Mouse (Mus musculus): Measurements from ENCODE around the gene Hcn1. TPM values are rescaled to one million over a fixed set of nuclear protein-coding genes. Genes with fewer than 3 reads are reported as not detected.

Hcn1 gene
- polyA plus RNA-seq, 1 experiment from 2014 or later: 0.67 TPM

GRCm38 (mm10) chr13:117947704-117948376, 345.7 kb downstream of the Hcn1 start:
- H3K4me3 ChIP-seq (replicated peaks; ENCODE audit: low read length): no peak overlapping the region
- no peak overlapping the region for H3K4me2 ChIP-seq (ENCODE audit: low read length)
- H3K27ac ChIP-seq (ENCODE audit: low read length): no peak overlapping the region
- no peak for ATAC-seq
- H3K4me1 ChIP-seq (replicated peaks; ENCODE audit: control insufficient read depth, insufficient read depth, low read length): no peaks in the 10 kb centered on the region
- H3K36me3 ChIP-seq (ENCODE audit: control insufficient read depth, insufficient read depth): no peaks in the 10 kb centered on the region
- 44% methylated on average over 1 of the region's 1 CpGs for WGBS
- H3K9ac ChIP-seq (replicated peaks; ENCODE audit: low read depth, low read length): no peak overlapping the region
- H3K27me3 ChIP-seq (replicated peaks; ENCODE audit: control insufficient read depth, insufficient read depth, low read length): no peaks in the 10 kb centered on the region
- no peaks in the 10 kb centered on the region for H3K9me3 ChIP-seq (ENCODE audit: control insufficient read depth, low read length)

GRCm38 (mm10) chr13:117958496-117959421, 356.6 kb downstream of the Hcn1 start:
- H3K27ac ChIP-seq (ENCODE audit: low read length): no peak overlapping the region
- H3K9me3 ChIP-seq (ENCODE audit: control insufficient read depth, low read length): no peaks in the 10 kb centered on the region
- H3K4me3 ChIP-seq (replicated peaks; ENCODE audit: low read length): no peak overlapping the region
- H3K36me3 ChIP-seq (ENCODE audit: control insufficient read depth, insufficient read depth): no peaks in the 10 kb centered on the region
- no peaks in the 10 kb centered on the region for H3K27me3 ChIP-seq (replicated peaks; ENCODE audit: control insufficient read depth, insufficient read depth, low read length)
- H3K4me1 ChIP-seq (replicated peaks; ENCODE audit: control insufficient read depth, insufficient read depth, low read length): no peaks in the 10 kb centered on the region
- no peak overlapping the region for H3K4me2 ChIP-seq (ENCODE audit: low read length)
- ATAC-seq: peak; percentile 33; the same call in 1 of the 2 replicates
- H3K9ac ChIP-seq (replicated peaks; ENCODE audit: low read depth, low read length): no peak overlapping the region
- 15% methylated on average over 18 of the region's 18 CpGs for WGBS

- no peak for ATAC-seq
- Histone ChIP-seq H3K4me1 (replicated peaks; ENCODE audit: control insufficient read depth, insufficient read depth, low read length) (no peaks in the 10 kb centered on the region), H3K27ac (ENCODE audit: low read length) (no peak overlapping the region), H3K4me2 (ENCODE audit: low read length) (no peak overlapping the region), H3K9ac (replicated peaks; ENCODE audit: low read depth, low read length) (no peak overlapping the region), H3K4me3 (replicated peaks; ENCODE audit: low read length) (no peak overlapping the region), H3K27me3 (replicated peaks; ENCODE audit: control insufficient read depth, insufficient read depth, low read length) (no peaks in the 10 kb centered on the region), H3K36me3 (ENCODE audit: control insufficient read depth, insufficient read depth) (no peaks in the 10 kb centered on the region), H3K9me3 (ENCODE audit: control insufficient read depth, low read length) (no peaks in the 10 kb centered on the region)
Observed at GRCm38 (mm10) chr13:117964620-117965019, 362.5 kb downstream of the Hcn1 start.

GRCm38 (mm10) chr13:117975382-117975781, 373.3 kb downstream of the Hcn1 start:
- WGBS: 70% methylated on average over 7 of the region's 7 CpGs
- no peaks in the 10 kb centered on the region for H3K36me3 ChIP-seq (ENCODE audit: control insufficient read depth, insufficient read depth)
- H3K9me3 ChIP-seq (ENCODE audit: control insufficient read depth, low read length): no peaks in the 10 kb centered on the region
- H3K4me3 ChIP-seq (replicated peaks; ENCODE audit: low read length): no peak overlapping the region
- no peaks in the 10 kb centered on the region for H3K27me3 ChIP-seq (replicated peaks; ENCODE audit: control insufficient read depth, insufficient read depth, low read length)
- H3K4me2 ChIP-seq (ENCODE audit: low read length): no peak overlapping the region
- ATAC-seq: no peak
- no peak overlapping the region for H3K27ac ChIP-seq (ENCODE audit: low read length)
- H3K9ac ChIP-seq (replicated peaks; ENCODE audit: low read depth, low read length): no peak overlapping the region
- H3K4me1 ChIP-seq (replicated peaks; ENCODE audit: control insufficient read depth, insufficient read depth, low read length): no peaks in the 10 kb centered on the region

GRCm38 (mm10) chr13:117975823-117976222, 373.7 kb downstream of the Hcn1 start:
- Histone ChIP-seq H3K4me1 (replicated peaks; ENCODE audit: control insufficient read depth, insufficient read depth, low read length) (no peaks in the 10 kb centered on the region), H3K9ac (replicated peaks; ENCODE audit: low read depth, low read length) (no peak overlapping the region), H3K9me3 (ENCODE audit: control insufficient read depth, low read length) (no peaks in the 10 kb centered on the region), H3K27ac (ENCODE audit: low read length) (no peak overlapping the region), H3K36me3 (ENCODE audit: control insufficient read depth, insufficient read depth) (no peaks in the 10 kb centered on the region), H3K4me2 (ENCODE audit: low read length) (no peak overlapping the region), H3K4me3 (replicated peaks; ENCODE audit: low read length) (no peak overlapping the region), H3K27me3 (replicated peaks; ENCODE audit: control insufficient read depth, insufficient read depth, low read length) (no peaks in the 10 kb centered on the region)
- WGBS: 73% methylated on average over 10 of the region's 10 CpGs
- no peak for ATAC-seq

- Histone ChIP-seq H3K4me1 (replicated peaks; ENCODE audit: control insufficient read depth, insufficient read depth, low read length) (no peaks in the 10 kb centered on the region), H3K27ac (ENCODE audit: low read length) (no peak overlapping the region), H3K4me2 (ENCODE audit: low read length) (no peak overlapping the region), H3K36me3 (ENCODE audit: control insufficient read depth, insufficient read depth) (no peaks in the 10 kb centered on the region), H3K9ac (replicated peaks; ENCODE audit: low read depth, low read length) (no peak overlapping the region), H3K27me3 (replicated peaks; ENCODE audit: control insufficient read depth, insufficient read depth, low read length) (no peaks in the 10 kb centered on the region), H3K4me3 (replicated peaks; ENCODE audit: low read length) (no peak overlapping the region), H3K9me3 (ENCODE audit: control insufficient read depth, low read length) (no peaks in the 10 kb centered on the region)
- 66% methylated on average over 2 of the region's 2 CpGs for WGBS
- no peak for ATAC-seq
Observed at GRCm38 (mm10) chr13:117984339-117984738, 382.2 kb downstream of the Hcn1 start.

- Histone ChIP-seq H3K36me3 (ENCODE audit: control insufficient read depth, insufficient read depth) (no peaks in the 10 kb centered on the region), H3K4me3 (replicated peaks; ENCODE audit: low read length) (no peak overlapping the region), H3K9ac (replicated peaks; ENCODE audit: low read depth, low read length) (no peak overlapping the region), H3K9me3 (ENCODE audit: control insufficient read depth, low read length) (no peaks in the 10 kb centered on the region), H3K27ac (ENCODE audit: low read length) (no peak overlapping the region), H3K4me1 (replicated peaks; ENCODE audit: control insufficient read depth, insufficient read depth, low read length) (no peaks in the 10 kb centered on the region), H3K4me2 (ENCODE audit: low read length) (no peak overlapping the region), H3K27me3 (replicated peaks; ENCODE audit: control insufficient read depth, insufficient read depth, low read length) (no peaks in the 10 kb centered on the region)
- WGBS: 95% methylated on average over 2 of the region's 2 CpGs
- ATAC-seq: no peak
Observed at GRCm38 (mm10) chr13:117999767-118000488, 397.8 kb downstream of the Hcn1 start.

GRCm38 (mm10) chr13:118000538-118000937, 398.4 kb downstream of the Hcn1 start:
- no peak overlapping the region for H3K9ac ChIP-seq (replicated peaks; ENCODE audit: low read depth, low read length)
- no peaks in the 10 kb centered on the region for H3K9me3 ChIP-seq (ENCODE audit: control insufficient read depth, low read length)
- no peak overlapping the region for H3K4me2 ChIP-seq (ENCODE audit: low read length)
- no peak overlapping the region for H3K27ac ChIP-seq (ENCODE audit: low read length)
- no peak for ATAC-seq
- no peaks in the 10 kb centered on the region for H3K4me1 ChIP-seq (replicated peaks; ENCODE audit: control insufficient read depth, insufficient read depth, low read length)
- H3K27me3 ChIP-seq (replicated peaks; ENCODE audit: control insufficient read depth, insufficient read depth, low read length): no peaks in the 10 kb centered on the region
- no peak overlapping the region for H3K4me3 ChIP-seq (replicated peaks; ENCODE audit: low read length)
- WGBS: 85% methylated on average over 2 of the region's 2 CpGs
- no peaks in the 10 kb centered on the region for H3K36me3 ChIP-seq (ENCODE audit: control insufficient read depth, insufficient read depth)

- Histone ChIP-seq H3K27me3 (replicated peaks; ENCODE audit: control insufficient read depth, insufficient read depth, low read length) (no peaks in the 10 kb centered on the region), H3K9me3 (ENCODE audit: control insufficient read depth, low read length) (no peaks in the 10 kb centered on the region), H3K4me2 (ENCODE audit: low read length) (no peak overlapping the region), H3K27ac (ENCODE audit: low read length) (no peak overlapping the region), H3K4me3 (replicated peaks; ENCODE audit: low read length) (no peak overlapping the region), H3K4me1 (replicated peaks; ENCODE audit: control insufficient read depth, insufficient read depth, low read length) (no peaks in the 10 kb centered on the region), H3K9ac (replicated peaks; ENCODE audit: low read depth, low read length) (no peak overlapping the region), H3K36me3 (ENCODE audit: control insufficient read depth, insufficient read depth) (no peaks in the 10 kb centered on the region)
- ATAC-seq: no peak
- 94% methylated on average over 1 of the region's 1 CpGs for WGBS
Observed at GRCm38 (mm10) chr13:118021176-118021575, 419.1 kb downstream of the Hcn1 start.

Measured in forebrain, embryonic 16.5 days (tissue).